Mouse (Mus musculus): ENCODE results near the gene Tmprss15. TPM values are rescaled to one million over a fixed set of nuclear protein-coding genes. Genes with fewer than 3 reads are reported as not detected.

Gene Tmprss15
- not detected in 2 replicates for polyA plus RNA-seq (2012; rRNA removed)

DNA sequence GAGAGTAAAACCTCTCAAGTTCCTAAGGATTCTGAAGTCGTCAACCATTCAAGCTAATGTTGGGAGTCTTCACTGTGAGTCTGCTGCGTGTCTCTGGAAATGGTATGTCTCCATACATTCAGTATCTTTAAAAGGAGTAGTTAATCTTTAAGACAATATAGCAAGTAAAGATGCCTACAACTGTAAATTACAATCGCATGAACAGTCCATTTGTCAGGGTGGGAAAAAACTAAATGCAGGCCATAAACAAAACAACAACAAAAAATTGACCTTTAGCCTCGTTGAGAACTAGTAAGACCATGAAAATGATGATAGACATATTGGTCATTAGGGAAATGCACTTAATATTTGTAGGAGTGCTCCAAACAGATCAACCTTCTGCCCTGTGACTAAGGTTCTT lies at the start of gene Tmprss15:
TSS of gene Tmprss15 (minus strand) at position 101 of the 400 bp plus-strand sequence.

DNA sequence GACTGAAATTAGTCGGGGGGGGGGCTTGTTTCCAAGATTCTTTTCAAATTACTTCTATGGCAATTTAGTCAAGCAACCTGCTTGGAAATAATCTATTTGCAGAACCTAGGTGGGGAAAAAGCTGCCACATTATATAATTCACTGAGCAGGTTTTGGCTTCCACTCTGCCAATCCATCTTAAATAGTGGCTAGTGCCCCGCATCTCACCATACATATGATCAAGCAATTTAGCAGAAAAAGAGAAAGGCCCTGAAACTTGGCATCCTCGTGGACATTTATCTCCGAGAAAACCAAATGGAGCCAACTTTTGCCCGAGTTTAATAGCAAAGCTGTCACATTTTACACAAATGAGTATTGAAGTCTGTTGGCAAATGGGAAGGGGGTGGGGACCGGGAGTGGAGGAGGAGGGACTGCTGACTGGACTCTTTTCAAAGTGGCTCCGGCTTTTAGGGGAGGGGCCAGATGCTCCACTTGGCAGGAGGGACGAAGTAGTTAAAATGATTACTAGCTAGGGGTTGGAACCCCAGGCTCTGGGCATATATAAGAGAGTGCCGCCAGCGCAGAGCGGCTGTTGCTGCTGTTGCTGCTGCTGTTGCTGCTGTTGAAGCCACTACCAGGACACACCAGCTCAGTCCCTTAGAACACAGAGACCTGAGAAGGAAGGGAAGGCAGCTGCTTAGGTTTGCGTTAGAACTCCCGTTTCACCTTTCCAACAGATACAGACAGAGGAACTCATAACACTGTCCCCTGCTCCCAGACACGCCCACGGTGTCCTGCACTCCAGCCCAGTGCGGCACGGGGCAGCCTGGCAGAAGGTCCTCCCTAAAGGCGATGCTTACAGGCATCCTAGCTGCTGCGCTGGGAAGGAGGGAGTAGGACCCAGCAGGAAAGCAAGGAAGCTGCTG lies 160.3 kb downstream of the Tmprss15 start, which contains the start of gene Chodl:
TSS of gene Chodl (plus strand) at position 567 of the 905 bp plus-strand sequence.

Other genes with a start within 250 kb of the Tmprss15 start
- 1.0 and 4.8 TPM in 2 replicates for gene Chodl, start 160.1 kb downstream of the Tmprss15 start, polyA plus RNA-seq (2012; rRNA removed)

All from central nervous system, embryonic 11.5 days (tissue).